Comparison of ENCODE assay signal across 8 mouse cellular contexts in genomic region chr3:145989576-145990081, GRCm38 (mm10). TPM values are rescaled to one million over a fixed set of nuclear protein-coding genes. Genes with fewer than 3 reads are reported as not detected.
DNase-seq lines count a peak whose midpoint lies in the region; ATAC-seq and TF ChIP-seq lines count a peak whose summit lies in the region.

No protein-coding gene starts in this region.

- ATAC-seq in heart, embryonic 11.5 days (replicated peaks; ENCODE audit: insufficient number of reproducible peaks, low FRiP score, low TSS enrichment): no peak
- no peak for ATAC-seq in cerebellum, adult (ENCODE audit: insufficient number of reproducible peaks, low FRiP score, low TSS enrichment)

- no peaks in the 10 kb centered on the region for H3K9me3 ChIP-seq in heart, embryonic 11.5 days (replicated peaks; ENCODE audit: control insufficient read depth, low read length)
- H3K9me3 ChIP-seq in ES-Bruce4 (replicated peaks; ENCODE audit: control insufficient read depth, insufficient read depth, low read length, poor library complexity, severe bottlenecking): no peaks in the 10 kb centered on the region
- H3K9me3 ChIP-seq in midbrain, embryonic 10.5 days (replicated peaks): no peaks in the 10 kb centered on the region

- H3K36me3 ChIP-seq in heart, embryonic 11.5 days (ENCODE audit: control insufficient read depth, insufficient read depth, low read length): peaks cover 4% of the 10 kb centered on the region; the same call in 1 of the 2 replicates
- H3K36me3 ChIP-seq in ES-Bruce4 (ENCODE audit: control insufficient read depth, insufficient read depth, low read length, poor library complexity, severe bottlenecking): peaks cover 3% of the 10 kb centered on the region; the same call in 1 of the 2 replicates
- peaks cover 4% of the 10 kb centered on the region; the same call in 1 of the 2 replicates for H3K36me3 ChIP-seq in midbrain, embryonic 10.5 days

- peak overlapping the region; percentile 72 for H3K4me3 ChIP-seq in heart, embryonic 11.5 days (ENCODE audit: low read depth, low read length)
- H3K4me3 ChIP-seq in ES-Bruce4 (ENCODE audit: low read depth, low read length): peak overlapping the region; percentile 85
- peak overlapping the region; percentile 72 for H3K4me3 ChIP-seq in midbrain, embryonic 10.5 days

- TF ChIP-seq CTCF in ES-Bruce4 (IDR thresholded peaks at IDR 0.05; ENCODE audit: low read depth, low read length): no peak

- H3K4me2 ChIP-seq in heart, embryonic 11.5 days: peak overlapping the region; percentile 74

- peaks cover 17% of the 10 kb centered on the region for H3K4me1 ChIP-seq in heart, embryonic 11.5 days (ENCODE audit: control insufficient read depth, insufficient read depth, low read length)
- H3K4me1 ChIP-seq in ES-Bruce4 (ENCODE audit: control insufficient read depth, insufficient read depth, low read length): peaks cover 10% of the 10 kb centered on the region
- peaks cover 31% of the 10 kb centered on the region for H3K4me1 ChIP-seq in midbrain, embryonic 10.5 days

- no peak for TF ChIP-seq EP300 in ES-Bruce4 (IDR thresholded peaks at IDR 0.05; ENCODE audit: insufficient read depth, low read depth, low read length)

- DNase-seq in heart, adult 18-20 months: no peak
- DNase-seq in forelimb bud, embryonic 11.5 days (ENCODE audit: low read depth, low spot score): peak; percentile 19
- no peak for DNase-seq in midbrain, embryonic 10.5 days (ENCODE audit: low spot score)
- DNase-seq in right cerebral cortex, adult 2 months (ENCODE audit: low spot score in 2 of 2): no peak
- no peak for DNase-seq in adrenal gland, adult 18-20 months (ENCODE audit: low spot score in 2 of 2)

- no peak overlapping the region; the same call in 1 of the 2 replicates for H3K27ac ChIP-seq in heart, embryonic 11.5 days (ENCODE audit: low read depth, low read length)
- H3K27ac ChIP-seq in ES-Bruce4 (ENCODE audit: insufficient read depth, low read length): no peak overlapping the region
- H3K27ac ChIP-seq in midbrain, embryonic 10.5 days (replicated peaks): no peak overlapping the region

- H3K27me3 ChIP-seq in heart, embryonic 11.5 days (ENCODE audit: control insufficient read depth, insufficient read depth, low read length): no peaks in the 10 kb centered on the region
- H3K27me3 ChIP-seq in ES-Bruce4 (ENCODE audit: control insufficient read depth, insufficient read depth, low read length, poor library complexity, severe bottlenecking): no peaks in the 10 kb centered on the region
- peaks cover 47% of the 10 kb centered on the region for H3K27me3 ChIP-seq in midbrain, embryonic 10.5 days (ENCODE audit: low read depth, poor library complexity, severe bottlenecking)

- TF ChIP-seq POLR2A in ES-Bruce4 (IDR thresholded peaks at IDR 0.05; ENCODE audit: insufficient read depth, low read length): no peak

- peak overlapping the region; percentile 96 for H3K9ac ChIP-seq in heart, embryonic 11.5 days (ENCODE audit: low read depth, low read length)
- H3K9ac ChIP-seq in ES-Bruce4 (ENCODE audit: low read depth, poor library complexity, severe bottlenecking): peak overlapping the region; percentile 96

- 3% methylated on average over 11 of the region's 11 CpGs for WGBS in heart, embryonic 11.5 days (ENCODE audit: insufficient replicate concordance)
- 4% methylated on average over 11 of the region's 11 CpGs for WGBS in midbrain, embryonic 10.5 days

RNA-seq across cellular contexts. Expression of gene Syde2, which starts 2.0 kb away (rescaled TPM):
- 5.3 and 5.8 TPM in 2 replicates for polyA plus RNA-seq in heart, embryonic 11.5 days (2014; fragmentation: Nextera tagmentation; extraction: Ambion mirVana)
- total RNA-seq in heart, adult 18-20 months (2021): 10 to 100 TPM; 16.2 to 16.7 TPM
- 22.4 and 23.0 TPM in 2 replicates for polyA plus RNA-seq in ES-Bruce4 (2011; ENCODE audit: insufficient read depth, insufficient read length, low read depth, missing spikeins)
- polyA plus RNA-seq in midbrain, embryonic 10.5 days (2016; fragmentation: Nextera tagmentation; extraction: Ambion mirVana): 0.53 and 0.95 TPM in 2 replicates
- total RNA-seq in adrenal gland, adult 18-20 months (2021): 1 to 10 TPM; 4.4 to 5.1 TPM

RNA-seq across cellular contexts. Expression of gene 2410004B18Rik, which starts 51.8 kb away (rescaled TPM):
- 44.0 and 47.1 TPM in 2 replicates for polyA plus RNA-seq in heart, embryonic 11.5 days (2014; fragmentation: Nextera tagmentation; extraction: Ambion mirVana)
- 10 to 100 TPM; 18.0 to 20.6 TPM for total RNA-seq in heart, adult 18-20 months (2021)
- polyA plus RNA-seq in ES-Bruce4 (2011; ENCODE audit: insufficient read depth, insufficient read length, low read depth, missing spikeins): 17.1 and 30.1 TPM in 2 replicates
- polyA plus RNA-seq in midbrain, embryonic 10.5 days (2016; fragmentation: Nextera tagmentation; extraction: Ambion mirVana): 50.6 and 51.1 TPM in 2 replicates
- 10 to 100 TPM; 21.2 to 23.1 TPM for total RNA-seq in adrenal gland, adult 18-20 months (2021)
